Mouse (Mus musculus) liver, adult 2 months (tissue): ENCODE measurements around the gene Tex19.1.

Source experiments
- CTCF ChIP-seq: fragments of 200-500 bp; IDR thresholded peaks from 2 replicates; pipeline ENCODE4 v1.5.1; 2011; ENCODE audit warnings: low read depth, low read length, control low read depth
- POLR2A ChIP-seq: fragments of 200-500 bp; IDR thresholded peaks from 2 replicates; pipeline ENCODE4 v1.6.1; 2011; ENCODE audit warnings: low read length, control low read depth; ENCODE audit not compliant: insufficient read depth; ENCODE audit errors: extremely low read depth

- TF ChIP-seq POLR2A = no peak
- TF ChIP-seq CTCF = no peak
Measured at GRCm38 (mm10) chr11:121101124-121101805, 44.7 kb upstream of the Tex19.1 start.
